Mouse (Mus musculus) heart, adult 2 months (tissue): ENCODE results near the gene Cnga1.

ENCODE experiments used
- CTCF ChIP-seq: fragments of 200-600 bp; IDR thresholded peaks from 2 replicates; pipeline ENCODE4 v1.8.1; 2022; ENCODE audit warnings: antibody characterized with exemption, mild to moderate bottlenecking, moderate library complexity
- POLR2A ChIP-seq: fragments of 200-500 bp; IDR thresholded peaks from 2 replicates; pipeline ENCODE4 v1.6.1; 2011; ENCODE audit warnings: mild to moderate bottlenecking, low read depth, low read length, control low read depth; ENCODE audit not compliant: insufficient read depth

- TF ChIP-seq CTCF, result no peak
- TF ChIP-seq POLR2A, result no peak
Observed at GRCm38 (mm10) chr5:72636122-72636521, 8.0 kb downstream of the Cnga1 start.
